Mouse (Mus musculus) lung, embryonic 15.5 days (tissue): ENCODE measurements around the gene Psd4. TPM values are rescaled to one million over a fixed set of nuclear protein-coding genes. Genes with fewer than 3 reads are reported as not detected.
A peak's percentile ranks its signal among the peaks of the same experiment; 100 is the strongest.

Experiments
- ATAC-seq: fragments of 200-750 bp; cut with Nextera tagmentation; 2 replicates; pipeline ENCODE4 v1.8.0; 2017; ENCODE audit warnings: moderate number of reproducible peaks, borderline replicate concordance; ENCODE audit not compliant: low FRiP score, low TSS enrichment; ENCODE audit errors: extremely low read depth
- H3K27ac ChIP-seq: fragments of 300-500 bp; sonication (generic); 2 replicates; pipeline ENCODE4 v1.5.1; 2015; ENCODE audit warnings: moderate library complexity, mild to moderate bottlenecking, inconsistent platforms
- H3K27me3 ChIP-seq: fragments of 300-500 bp; sonication (generic); 2 replicates; pipeline ENCODE4 v1.6.1; 2015; ENCODE audit warnings: inconsistent platforms
- H3K36me3 ChIP-seq: fragments of 300-500 bp; sonication (generic); 2 replicates; pipeline ENCODE4 v1.6.1; 2015; ENCODE audit warnings: inconsistent platforms
- H3K4me1 ChIP-seq: fragments of 300-500 bp; sonication (generic); 2 replicates; pipeline ENCODE4 v1.6.1; 2015; ENCODE audit warnings: inconsistent platforms
- H3K4me2 ChIP-seq: fragments of 300-500 bp; sonication (generic); 2 replicates; pipeline ENCODE4 v1.6.1; 2015; ENCODE audit warnings: inconsistent platforms, mild to moderate bottlenecking, moderate library complexity
- H3K4me3 ChIP-seq: fragments of 300-500 bp; sonication (generic); 2 replicates; pipeline ENCODE4 v1.5.1; 2015; ENCODE audit warnings: mild to moderate bottlenecking, inconsistent platforms
- H3K9ac ChIP-seq: fragments of 300-500 bp; sonication (generic); 2 replicates; pipeline ENCODE4 v1.6.1; 2015; ENCODE audit warnings: inconsistent platforms
- H3K9me3 ChIP-seq: fragments of 300-500 bp; sonication (generic); 2 replicates; pipeline ENCODE4 v1.6.1; 2016; ENCODE audit warnings: inconsistent platforms
- WGBS: fragments of 180-500 bp; shearing (Covaris S2); methylation state at CpG from one replicate; pipeline ENCODE4 v1.1.7; 2015; 5-methylcytosine and 5-hydroxymethylcytosine counted together
- polyA plus RNA-seq: library from polyadenylated mRNA; unstranded; fragments of >200 nt; fragmentation: Nextera tagmentation; extraction: Ambion mirVana; gene quantifications from 2 replicates; pipeline ENCODE4 v1.2.1, GENCODE M21; 2015

Gene Psd4
- polyA plus RNA-seq, 1 experiment from 2014 or later, result 2.3 TPM

DNA sequence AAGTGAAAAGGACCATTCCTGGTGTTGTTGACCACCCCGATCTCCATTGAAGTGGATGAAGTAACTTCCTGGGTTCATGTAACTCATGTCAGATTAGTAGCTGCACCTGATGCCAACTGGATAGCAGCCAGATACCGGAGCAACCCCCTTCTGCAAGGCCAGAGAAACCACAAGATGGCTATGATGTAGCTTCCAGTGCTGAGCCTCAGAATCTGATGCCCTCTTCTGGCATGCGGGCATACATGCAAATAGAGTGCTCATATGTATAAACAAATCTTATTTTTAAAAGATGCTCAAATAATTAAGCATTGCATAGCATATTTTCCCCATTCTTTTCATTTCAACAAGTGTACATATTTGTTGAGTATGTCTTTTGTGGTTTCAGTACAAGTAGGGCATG lies 3.6 kb upstream of the Psd4 start:
- ATAC-seq, result no peak
- peaks cover 11% of the 10 kb centered on the region for H3K4me1 ChIP-seq
- 53% methylated on average over 3 of the region's 3 CpGs for WGBS

DNA sequence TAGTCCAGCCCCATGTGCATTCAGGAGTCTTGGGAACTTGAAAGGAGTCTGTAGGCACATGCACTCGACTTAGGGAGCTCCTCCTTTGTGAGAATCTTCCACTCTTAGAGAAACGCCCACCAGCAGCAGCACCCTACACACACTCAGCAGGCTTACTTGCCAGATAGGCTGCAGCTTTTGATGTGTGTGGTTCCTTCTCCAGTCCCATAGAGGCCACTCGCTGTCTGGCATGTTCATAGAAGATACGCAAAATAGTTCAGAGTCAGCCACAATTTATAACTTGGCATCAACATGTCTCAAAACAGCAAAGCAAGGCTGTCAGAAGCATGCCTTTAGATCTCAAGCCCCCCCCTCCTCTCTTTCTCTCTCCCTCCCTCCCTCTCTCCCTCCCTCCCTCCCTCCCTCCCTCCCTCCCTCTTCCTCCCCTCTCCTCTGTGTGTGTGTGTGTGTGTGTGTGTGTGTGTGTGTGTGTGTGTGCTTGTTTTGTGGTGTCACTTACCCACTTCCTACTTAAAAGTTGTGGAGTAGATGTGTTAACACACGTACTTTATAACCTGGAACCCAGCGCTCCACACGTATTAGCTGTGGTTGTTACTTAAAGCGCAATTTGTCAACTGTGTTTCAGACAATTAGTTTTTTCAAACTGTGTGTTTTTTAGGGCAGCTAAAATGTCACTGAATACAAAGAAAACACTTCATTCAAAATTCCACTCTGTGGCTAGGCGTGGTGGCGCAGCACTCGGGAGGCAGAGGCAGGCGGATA lies 985 bp upstream of the Psd4 start:
- Histone ChIP-seq H3K9me3 (no peaks in the 10 kb centered on the region), H3K4me2 (no peak overlapping the region), H3K36me3 (no peaks in the 10 kb centered on the region), H3K27me3 (no peaks in the 10 kb centered on the region), H3K4me1 (peaks cover 11% of the 10 kb centered on the region), H3K4me3 (no peak overlapping the region), H3K27ac (no peak overlapping the region), H3K9ac (no peak overlapping the region)
- 56% methylated on average over 12 of the region's 12 CpGs for WGBS
- ATAC-seq, result no peak

More for the DNA sequence above, 3.6 kb upstream of the Psd4 start:
- no peak overlapping the region for H3K9ac ChIP-seq
- H3K4me3 ChIP-seq, result no peak overlapping the region
- H3K9me3 ChIP-seq, result no peaks in the 10 kb centered on the region
- H3K27ac ChIP-seq, result no peak overlapping the region
- H3K4me2 ChIP-seq, result no peak overlapping the region
- H3K27me3 ChIP-seq, result no peaks in the 10 kb centered on the region
- no peaks in the 10 kb centered on the region for H3K36me3 ChIP-seq

DNA sequence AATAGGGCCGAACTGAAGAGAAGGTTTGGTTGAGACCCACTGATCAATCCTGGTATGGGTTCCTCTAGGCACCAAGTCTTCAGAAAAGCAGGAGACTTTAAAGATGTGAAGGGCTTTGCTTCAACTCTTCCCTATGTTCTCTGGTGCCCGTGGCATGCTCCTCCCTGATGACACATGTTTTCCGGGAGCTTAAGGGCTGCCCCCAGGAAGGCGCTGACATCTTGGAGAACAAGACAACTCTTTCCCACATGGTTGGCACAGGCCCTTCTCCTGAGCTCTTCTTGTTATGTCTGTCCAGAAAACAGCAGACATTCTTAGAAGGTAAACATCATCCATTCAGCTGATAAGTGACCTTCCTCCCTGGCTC lies 498 bp downstream of the Psd4 start:
- Histone ChIP-seq H3K27me3 (no peaks in the 10 kb centered on the region), H3K9me3 (no peaks in the 10 kb centered on the region), H3K9ac (no peak overlapping the region), H3K4me1 (peaks cover 11% of the 10 kb centered on the region), H3K36me3 (no peaks in the 10 kb centered on the region), H3K27ac (no peak overlapping the region), H3K4me2 (peak overlapping the region; percentile 58), H3K4me3 (peak overlapping the region; percentile 25)
- 45% methylated on average over 4 of the region's 4 CpGs for whole genome bisulfite sequencing
- ATAC-seq, result no peak

DNA sequence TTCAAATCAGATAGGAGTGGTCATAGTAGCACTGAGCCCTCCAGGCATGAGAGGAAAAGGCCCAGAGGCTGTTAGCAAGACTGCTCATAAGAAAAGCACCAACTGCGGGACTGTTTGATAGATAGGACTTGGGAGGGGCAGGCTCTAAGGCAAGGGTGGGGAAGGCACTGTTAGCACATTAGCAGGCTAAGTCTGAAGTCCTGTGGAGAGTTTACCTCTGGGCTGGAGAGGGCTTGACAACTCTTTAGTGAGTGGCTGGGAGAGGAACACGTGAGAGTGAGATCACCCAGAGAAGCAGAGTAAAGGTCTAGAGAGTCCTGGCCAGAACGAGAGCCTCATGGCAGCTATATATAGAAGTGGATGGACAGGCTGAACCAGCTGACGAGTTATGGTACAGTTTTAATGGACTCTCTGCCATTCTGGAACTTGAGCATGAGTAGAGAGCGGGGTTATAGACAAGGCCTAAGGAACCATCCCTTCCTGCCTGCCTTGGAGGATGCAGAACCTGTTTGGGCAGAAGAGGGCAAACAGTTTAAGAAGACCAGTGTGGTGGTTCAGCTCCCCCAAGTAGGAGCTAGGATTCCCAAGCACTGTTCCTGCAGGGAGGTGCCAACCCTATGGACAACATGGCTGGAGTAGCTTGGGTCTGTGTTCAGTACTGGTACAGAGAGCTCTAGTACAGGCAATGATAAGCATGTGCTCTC lies 11.5 kb downstream of the Psd4 start:
- Histone ChIP-seq H3K4me2 (no peak overlapping the region), H3K27ac (no peak overlapping the region), H3K4me1 (no peaks in the 10 kb centered on the region), H3K4me3 (no peak overlapping the region), H3K27me3 (no peaks in the 10 kb centered on the region), H3K9me3 (no peaks in the 10 kb centered on the region), H3K36me3 (no peaks in the 10 kb centered on the region), H3K9ac (no peak overlapping the region)
- WGBS, result 51% methylated on average over 5 of the region's 5 CpGs
- ATAC-seq, result peak; percentile 64

DNA sequence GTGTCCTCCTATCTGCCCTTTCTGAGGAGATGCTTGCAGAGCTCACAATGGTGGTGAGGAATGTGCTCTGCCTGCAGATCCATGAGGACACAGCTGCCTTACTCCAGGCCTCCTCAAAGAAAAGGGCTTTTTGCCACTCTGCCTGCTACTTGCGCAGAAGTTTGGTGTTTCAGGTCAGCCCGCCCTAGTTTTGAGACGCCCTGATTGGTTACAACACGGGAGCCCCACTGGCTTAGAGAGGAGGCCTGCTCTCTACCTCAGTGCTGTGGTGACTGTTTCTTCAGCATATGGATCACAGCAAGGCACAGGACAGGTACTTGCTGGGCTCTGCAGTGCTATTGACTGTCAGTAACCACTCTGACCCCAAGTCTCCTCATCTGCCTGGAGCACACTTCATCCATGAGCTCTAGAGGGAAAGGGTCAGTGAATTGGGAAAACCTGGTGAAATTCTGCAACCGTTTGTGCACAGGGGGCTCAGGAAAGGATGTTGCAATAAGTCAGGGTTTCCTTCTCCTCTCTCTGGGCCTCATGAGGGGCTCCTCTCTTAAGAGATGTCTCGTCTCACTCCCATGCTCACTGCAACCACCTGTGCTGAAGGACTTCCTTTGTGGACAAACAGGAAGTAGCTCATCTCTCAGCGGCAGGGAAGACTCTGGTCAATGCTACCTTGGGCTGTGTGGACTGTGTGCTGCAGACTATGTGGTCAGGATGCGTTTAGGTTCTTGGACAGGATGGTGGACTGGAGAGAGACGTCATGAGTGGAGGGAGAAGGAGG lies 15.3 kb downstream of the Psd4 start:
- Histone ChIP-seq H3K4me3 (no peak overlapping the region), H3K27ac (no peak overlapping the region), H3K4me1 (no peaks in the 10 kb centered on the region), H3K27me3 (no peaks in the 10 kb centered on the region), H3K4me2 (no peak overlapping the region), H3K36me3 (no peaks in the 10 kb centered on the region), H3K9me3 (no peaks in the 10 kb centered on the region), H3K9ac (no peak overlapping the region)
- ATAC-seq, result no peak
- WGBS, result 62% methylated on average over 9 of the region's 9 CpGs

DNA sequence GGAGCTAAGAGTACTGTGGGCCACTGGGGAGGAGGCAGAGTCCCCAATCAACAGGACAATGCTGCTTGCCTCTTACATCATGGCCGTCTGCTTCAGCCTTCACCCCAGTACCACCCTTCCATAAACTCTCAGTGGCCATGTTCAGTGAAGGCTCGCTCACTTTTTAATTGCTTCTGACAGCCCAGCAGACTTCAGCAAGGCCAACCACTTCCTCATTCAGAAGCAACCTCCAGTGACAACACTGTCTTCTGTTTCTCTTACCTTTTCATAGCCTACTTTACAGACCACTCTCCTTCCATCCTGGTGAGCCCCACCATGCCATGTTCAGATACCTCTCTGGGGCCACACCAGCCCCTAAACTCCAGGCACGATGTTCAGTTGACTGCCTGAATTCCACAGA lies 16.3 kb downstream of the Psd4 start:
- Histone ChIP-seq H3K4me2 (no peak overlapping the region), H3K27ac (no peak overlapping the region), H3K27me3 (no peaks in the 10 kb centered on the region), H3K4me3 (no peak overlapping the region), H3K9me3 (no peaks in the 10 kb centered on the region), H3K36me3 (no peaks in the 10 kb centered on the region), H3K9ac (no peak overlapping the region), H3K4me1 (no peaks in the 10 kb centered on the region)
- ATAC-seq, result no peak
- 68% methylated on average over 3 of the region's 3 CpGs for WGBS

DNA sequence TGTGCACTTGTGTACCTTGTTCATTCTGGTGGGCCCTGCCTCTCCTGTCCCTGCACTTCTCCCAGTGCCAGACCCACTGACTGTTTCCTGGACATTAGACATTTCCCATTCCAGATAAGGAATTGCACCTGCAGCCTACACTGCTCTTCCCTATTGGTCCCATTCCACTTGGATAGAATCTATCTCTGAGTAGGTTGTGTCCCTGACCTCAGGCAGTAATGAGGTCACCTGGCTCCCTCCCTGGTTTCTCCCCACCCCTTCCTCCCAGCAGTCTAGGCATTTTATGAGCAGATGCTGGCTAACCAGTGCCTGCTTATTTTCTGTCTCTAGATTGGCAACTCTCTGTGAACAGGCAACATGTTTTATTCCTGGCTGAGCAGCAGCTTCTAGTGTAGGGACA lies 17.0 kb downstream of the Psd4 start:
- Histone ChIP-seq H3K9ac (no peak overlapping the region), H3K4me1 (no peaks in the 10 kb centered on the region), H3K36me3 (no peaks in the 10 kb centered on the region), H3K4me3 (no peak overlapping the region), H3K27ac (no peak overlapping the region), H3K9me3 (no peaks in the 10 kb centered on the region), H3K27me3 (no peaks in the 10 kb centered on the region), H3K4me2 (no peak overlapping the region)
- ATAC-seq, result no peak

DNA sequence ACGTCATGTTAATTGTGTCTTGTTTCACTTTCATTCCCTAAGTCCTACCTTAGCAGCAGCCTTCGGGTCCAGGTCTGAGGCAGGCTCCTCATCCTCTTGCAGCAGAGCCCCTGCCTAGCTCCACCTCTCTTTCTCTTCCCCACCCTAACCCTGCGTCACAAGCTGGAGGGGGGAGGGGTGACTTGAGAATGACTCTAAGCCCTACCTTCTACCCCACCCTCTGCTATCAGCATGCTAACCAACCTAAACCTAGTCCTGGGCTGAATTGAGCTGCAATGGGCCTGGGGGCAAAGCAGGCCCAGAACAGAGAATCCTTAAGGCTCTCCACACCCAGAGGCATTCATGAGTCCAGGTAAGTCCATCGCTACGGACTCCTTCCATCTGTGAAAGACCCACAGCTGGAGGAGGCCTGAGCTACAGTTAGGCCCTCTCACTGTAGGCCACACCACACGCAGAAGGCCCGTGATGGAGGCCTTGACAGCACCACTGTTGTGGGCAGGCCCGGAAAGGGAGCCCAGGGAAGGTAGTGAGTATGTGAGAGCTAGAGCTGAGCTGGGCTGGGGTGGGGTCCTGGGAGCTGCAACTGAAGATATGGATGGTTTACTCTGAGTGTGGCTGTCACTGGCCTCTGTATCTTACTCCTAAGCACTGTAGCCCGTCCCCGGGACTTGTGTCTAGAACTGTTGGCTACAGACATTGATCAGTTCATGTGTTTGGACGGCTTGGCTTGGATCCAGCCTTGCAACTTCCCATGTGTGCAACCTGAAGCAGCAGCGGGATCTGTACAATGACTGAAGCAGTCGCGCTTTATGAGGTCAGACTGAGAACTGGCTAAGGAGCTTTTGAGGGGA lies 18.0 kb downstream of the Psd4 start:
- Histone ChIP-seq H3K27ac (no peak overlapping the region), H3K4me3 (no peak overlapping the region), H3K36me3 (no peaks in the 10 kb centered on the region), H3K4me1 (no peaks in the 10 kb centered on the region), H3K4me2 (no peak overlapping the region), H3K9ac (no peak overlapping the region), H3K9me3 (no peaks in the 10 kb centered on the region), H3K27me3 (no peaks in the 10 kb centered on the region)
- peak; percentile 48 for ATAC-seq
- WGBS, result 73% methylated on average over 14 of the region's 14 CpGs

DNA sequence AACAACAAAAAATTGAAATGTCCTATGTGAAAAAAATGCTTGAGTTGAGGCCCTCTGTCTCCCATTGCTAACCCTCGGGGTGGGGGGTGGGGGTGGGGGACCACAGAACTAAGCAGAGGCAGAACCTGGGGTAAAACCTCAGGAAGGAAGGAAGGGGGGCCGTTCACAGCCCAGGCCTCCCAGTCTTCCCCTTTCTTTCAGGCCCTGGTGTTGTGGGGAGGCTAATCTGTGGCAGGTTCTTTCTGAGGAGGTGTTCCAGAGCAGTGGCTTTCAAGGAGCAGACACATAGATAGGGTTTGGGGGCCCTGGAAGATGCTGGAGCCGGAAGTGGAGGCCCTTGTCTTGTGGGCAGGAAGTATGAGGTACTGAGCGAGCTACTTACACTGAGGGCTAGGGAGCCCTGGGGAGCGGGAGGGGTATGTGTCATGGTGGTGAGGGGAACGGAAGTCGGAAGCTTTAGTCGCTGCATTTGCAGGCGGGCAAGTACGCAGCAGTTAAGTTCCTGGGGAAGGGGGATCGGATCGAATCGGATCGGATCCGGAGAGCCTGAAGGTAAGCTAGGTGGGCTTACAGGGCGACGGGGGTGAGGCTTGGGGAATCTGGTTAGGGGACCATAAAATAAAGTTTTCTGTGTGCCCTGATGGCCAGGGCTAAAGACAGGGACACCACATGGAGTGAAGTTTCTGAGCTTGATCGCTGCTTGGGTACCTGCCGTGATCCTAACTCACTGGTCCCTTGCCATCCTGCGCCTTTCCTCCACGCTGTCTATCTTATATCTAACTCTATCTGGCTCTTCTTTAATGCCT lies 19.0 kb downstream of the Psd4 start:
- WGBS, result 79% methylated on average over 21 of the region's 21 CpGs
- Histone ChIP-seq H3K9me3 (no peaks in the 10 kb centered on the region), H3K4me3 (no peak overlapping the region), H3K4me1 (no peaks in the 10 kb centered on the region), H3K4me2 (no peak overlapping the region), H3K9ac (no peak overlapping the region), H3K27me3 (no peaks in the 10 kb centered on the region), H3K27ac (no peak overlapping the region), H3K36me3 (no peaks in the 10 kb centered on the region)
- ATAC-seq, result no peak

DNA sequence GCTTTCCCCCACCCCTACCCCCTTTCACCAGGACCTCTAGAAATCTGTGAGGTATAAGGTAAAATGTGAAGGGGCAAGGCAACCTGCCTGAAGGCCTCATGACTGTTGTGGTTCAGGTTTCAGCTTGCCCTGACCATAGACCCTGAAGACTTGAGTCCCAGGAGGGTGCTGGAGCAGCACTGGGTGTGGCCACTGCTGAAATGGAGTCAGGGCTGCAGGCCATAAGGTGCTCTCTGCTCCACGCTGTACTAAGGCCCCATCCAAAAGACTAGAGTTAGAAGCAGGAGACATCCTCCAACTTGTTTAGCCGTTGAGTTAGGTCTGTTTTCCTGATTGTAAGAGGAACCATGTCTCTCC lies 19.6 kb downstream of the Psd4 start:
- 79% methylated on average over 2 of the region's 2 CpGs for WGBS
- no peak overlapping the region for H3K9ac ChIP-seq
- H3K27me3 ChIP-seq, result no peaks in the 10 kb centered on the region
- ATAC-seq, result no peak
- no peaks in the 10 kb centered on the region for H3K36me3 ChIP-seq
- no peak overlapping the region for H3K4me2 ChIP-seq
- H3K27ac ChIP-seq, result no peak overlapping the region
- no peaks in the 10 kb centered on the region for H3K9me3 ChIP-seq
- H3K4me3 ChIP-seq, result no peak overlapping the region
- no peaks in the 10 kb centered on the region for H3K4me1 ChIP-seq
